Mouse (Mus musculus) lung, adult 2 months (tissue): ENCODE results near the gene A830031A19Rik.

ENCODE experiments used
- CTCF ChIP-seq: fragments of 200-500 bp; IDR thresholded peaks from 2 replicates; pipeline ENCODE4 v1.5.1; 2011; ENCODE audit warnings: mild to moderate bottlenecking, low read length, control low read depth; ENCODE audit not compliant: insufficient read depth
- POLR2A ChIP-seq: fragments of 200-500 bp; IDR thresholded peaks from 2 replicates; pipeline ENCODE4 v1.6.1; 2011; ENCODE audit warnings: low read depth, mild to moderate bottlenecking, control low read depth, low read length, borderline replicate concordance; ENCODE audit errors: extremely low read depth

DNA sequence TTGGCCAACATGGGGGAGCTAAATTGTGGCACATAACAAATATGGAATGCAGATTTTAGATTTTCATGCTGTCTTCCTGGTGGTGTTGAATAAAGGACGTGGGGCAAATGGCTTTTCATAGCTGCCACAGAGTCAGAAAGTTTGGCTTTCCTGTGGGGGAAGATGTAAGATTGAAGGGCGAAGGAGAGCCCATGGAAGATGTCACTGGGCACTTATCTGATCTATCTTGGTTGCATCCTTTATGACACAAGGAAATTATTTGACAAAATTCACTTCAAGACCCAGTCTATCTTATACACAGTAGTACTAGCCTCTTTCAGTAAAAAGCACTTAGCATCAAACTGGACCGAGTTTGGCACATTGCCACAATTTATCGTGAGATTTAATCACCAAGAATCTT lies 15.6 kb upstream of the A830031A19Rik start:
- TF ChIP-seq POLR2A (no peak), CTCF (no peak)
